Mouse (Mus musculus): ENCODE measurements around the gene Stim1.

The Stim1 gene

GRCm38 (mm10) chr7:102245775-102246174 is 21.8 kb upstream of the Stim1 start:
- Histone ChIP-seq H3K36me3 (ENCODE audit: insufficient read depth, low read length) (peaks cover 5% of the 10 kb centered on the region), H3K4me3 (replicated peaks; ENCODE audit: low read length) (no peak overlapping the region), H3K4me1 (replicated peaks; ENCODE audit: low read depth, low read length) (peaks cover 59% of the 10 kb centered on the region), H3K9me3 (ENCODE audit: low read length) (no peaks in the 10 kb centered on the region), H3K27me3 (ENCODE audit: insufficient read depth, low read length) (peaks cover 22% of the 10 kb centered on the region)
- TF ChIP-seq POU5F1 (IDR thresholded peaks at IDR 0.05; ENCODE audit: borderline replicate concordance, low read length): no peak
- TF ChIP-seq NANOG (IDR thresholded peaks at IDR 0.05; ENCODE audit: borderline replicate concordance, low read length): no peak
- TF ChIP-seq CTCF (conservative IDR thresholded peaks at IDR 0.05; ENCODE audit: low read length): no peak

GRCm38 (mm10) chr7:102246265-102246664 is 21.3 kb upstream of the Stim1 start:
- Histone ChIP-seq H3K9me3 (ENCODE audit: low read length) (no peaks in the 10 kb centered on the region), H3K36me3 (ENCODE audit: insufficient read depth, low read length) (peaks cover under 1% of the 10 kb centered on the region; the same call in 1 of the 2 replicates), H3K4me3 (replicated peaks; ENCODE audit: low read length) (no peak overlapping the region), H3K27me3 (ENCODE audit: insufficient read depth, low read length) (peaks cover 22% of the 10 kb centered on the region), H3K4me1 (replicated peaks; ENCODE audit: low read depth, low read length) (peaks cover 64% of the 10 kb centered on the region)
- no peak for TF ChIP-seq CTCF (conservative IDR thresholded peaks at IDR 0.05; ENCODE audit: low read length)
- TF ChIP-seq NANOG (IDR thresholded peaks at IDR 0.05; ENCODE audit: borderline replicate concordance, low read length): no peak
- no peak for TF ChIP-seq POU5F1 (IDR thresholded peaks at IDR 0.05; ENCODE audit: borderline replicate concordance, low read length)

- peaks cover 22% of the 10 kb centered on the region for H3K27me3 ChIP-seq (ENCODE audit: insufficient read depth, low read length)
- TF ChIP-seq NANOG (IDR thresholded peaks at IDR 0.05; ENCODE audit: borderline replicate concordance, low read length) (no peak), POU5F1 (IDR thresholded peaks at IDR 0.05; ENCODE audit: borderline replicate concordance, low read length) (no peak), CTCF (conservative IDR thresholded peaks at IDR 0.05; ENCODE audit: low read length) (no peak)
- no peaks in the 10 kb centered on the region for H3K9me3 ChIP-seq (ENCODE audit: low read length)
- H3K4me3 ChIP-seq (replicated peaks; ENCODE audit: low read length): no peak overlapping the region
- H3K4me1 ChIP-seq (replicated peaks; ENCODE audit: low read depth, low read length): peaks cover 68% of the 10 kb centered on the region
- no peaks in the 10 kb centered on the region for H3K36me3 ChIP-seq (ENCODE audit: insufficient read depth, low read length)
Measured at GRCm38 (mm10) chr7:102246956-102247797, 20.4 kb upstream of the Stim1 start.

GRCm38 (mm10) chr7:102248691-102249404 is 18.8 kb upstream of the Stim1 start:
- H3K4me1 ChIP-seq (replicated peaks; ENCODE audit: low read depth, low read length): peaks cover 63% of the 10 kb centered on the region
- H3K36me3 ChIP-seq (ENCODE audit: insufficient read depth, low read length): no peaks in the 10 kb centered on the region
- TF ChIP-seq NANOG (IDR thresholded peaks at IDR 0.05; ENCODE audit: borderline replicate concordance, low read length) (no peak), POU5F1 (IDR thresholded peaks at IDR 0.05; ENCODE audit: borderline replicate concordance, low read length) (no peak), CTCF (conservative IDR thresholded peaks at IDR 0.05; ENCODE audit: low read length) (no peak)
- peak overlapping the region; percentile 92 for H3K4me3 ChIP-seq (replicated peaks; ENCODE audit: low read length)
- no peaks in the 10 kb centered on the region for H3K9me3 ChIP-seq (ENCODE audit: low read length)
- H3K27me3 ChIP-seq (ENCODE audit: insufficient read depth, low read length): peaks cover 29% of the 10 kb centered on the region

- Histone ChIP-seq H3K27me3 (ENCODE audit: insufficient read depth, low read length) (peaks cover 33% of the 10 kb centered on the region), H3K4me3 (replicated peaks; ENCODE audit: low read length) (peak overlapping the region; percentile 92), H3K4me1 (replicated peaks; ENCODE audit: low read depth, low read length) (peaks cover 57% of the 10 kb centered on the region), H3K36me3 (ENCODE audit: insufficient read depth, low read length) (no peaks in the 10 kb centered on the region), H3K9me3 (ENCODE audit: low read length) (no peaks in the 10 kb centered on the region)
- no peak for TF ChIP-seq CTCF (conservative IDR thresholded peaks at IDR 0.05; ENCODE audit: low read length)
- no peak for TF ChIP-seq POU5F1 (IDR thresholded peaks at IDR 0.05; ENCODE audit: borderline replicate concordance, low read length)
- no peak for TF ChIP-seq NANOG (IDR thresholded peaks at IDR 0.05; ENCODE audit: borderline replicate concordance, low read length)
Measured at GRCm38 (mm10) chr7:102249531-102249895, 18.1 kb upstream of the Stim1 start.

- no peaks in the 10 kb centered on the region for H3K36me3 ChIP-seq (ENCODE audit: insufficient read depth, low read length)
- H3K9me3 ChIP-seq (ENCODE audit: low read length): no peaks in the 10 kb centered on the region
- TF ChIP-seq NANOG (IDR thresholded peaks at IDR 0.05; ENCODE audit: borderline replicate concordance, low read length) (no peak), CTCF (conservative IDR thresholded peaks at IDR 0.05; ENCODE audit: low read length) (no peak), POU5F1 (IDR thresholded peaks at IDR 0.05; ENCODE audit: borderline replicate concordance, low read length) (no peak)
- peaks cover 33% of the 10 kb centered on the region for H3K27me3 ChIP-seq (ENCODE audit: insufficient read depth, low read length)
- H3K4me1 ChIP-seq (replicated peaks; ENCODE audit: low read depth, low read length): peaks cover 51% of the 10 kb centered on the region
- H3K4me3 ChIP-seq (replicated peaks; ENCODE audit: low read length): peak overlapping the region; percentile 92
Measured at GRCm38 (mm10) chr7:102249896-102250630, 17.5 kb upstream of the Stim1 start.

- peaks cover 35% of the 10 kb centered on the region for H3K27me3 ChIP-seq (ENCODE audit: insufficient read depth, low read length)
- no peaks in the 10 kb centered on the region for H3K36me3 ChIP-seq (ENCODE audit: insufficient read depth, low read length)
- peaks cover 46% of the 10 kb centered on the region for H3K4me1 ChIP-seq (replicated peaks; ENCODE audit: low read depth, low read length)
- H3K9me3 ChIP-seq (ENCODE audit: low read length): no peaks in the 10 kb centered on the region
- peak overlapping the region; percentile 92 for H3K4me3 ChIP-seq (replicated peaks; ENCODE audit: low read length)
- TF ChIP-seq POU5F1 (IDR thresholded peaks at IDR 0.05; ENCODE audit: borderline replicate concordance, low read length) (no peak), NANOG (IDR thresholded peaks at IDR 0.05; ENCODE audit: borderline replicate concordance, low read length) (no peak), CTCF (conservative IDR thresholded peaks at IDR 0.05; ENCODE audit: low read length) (peak; percentile 29)
Measured at GRCm38 (mm10) chr7:102250631-102251214, 16.9 kb upstream of the Stim1 start.
